Mouse (Mus musculus) lung, embryonic 16.5 days (tissue): Measurements from ENCODE around the gene Dld. TPM values are rescaled to one million over a fixed set of nuclear protein-coding genes. Genes with fewer than 3 reads are reported as not detected.

Experiments
- ATAC-seq: fragments of 200-750 bp; cut with Nextera tagmentation; 2 replicates; pipeline ENCODE4 v1.8.0; 2017; ENCODE audit warnings: low read depth, mild to moderate bottlenecking, moderate library complexity
- H3K27ac ChIP-seq: fragments of 300-500 bp; sonication (generic); 2 replicates; pipeline ENCODE4 v1.5.1; 2014; ENCODE audit warnings: mild to moderate bottlenecking, control low read depth, low read length
- H3K27me3 ChIP-seq: fragments of 300-500 bp; sonication (generic); 2 replicates; pipeline ENCODE4 v1.6.1; 2014; ENCODE audit warnings: low read depth, low read length, mixed read lengths; ENCODE audit not compliant: control insufficient read depth, insufficient read depth
- H3K36me3 ChIP-seq: fragments of 300-500 bp; sonication (generic); 2 replicates; pipeline ENCODE4 v1.6.1; 2014; ENCODE audit warnings: low read length; ENCODE audit not compliant: control insufficient read depth, insufficient read depth
- H3K4me1 ChIP-seq: fragments of 300-500 bp; sonication (generic); replicated peaks from 2 replicates; pipeline ENCODE4 v1.6.1; 2014; ENCODE audit warnings: low read length, mixed read lengths; ENCODE audit not compliant: control insufficient read depth, insufficient read depth
- H3K4me2 ChIP-seq: fragments of 300-500 bp; sonication (generic); 2 replicates; pipeline ENCODE4 v1.6.1; 2014; ENCODE audit warnings: low read depth, low read length, control low read depth
- H3K4me3 ChIP-seq: fragments of 300-500 bp; sonication (generic); 2 replicates; pipeline ENCODE4 v1.5.1; 2014; ENCODE audit warnings: mild to moderate bottlenecking, low read length, control low read depth
- H3K9ac ChIP-seq: fragments of 300-500 bp; sonication (generic); 2 replicates; pipeline ENCODE4 v1.6.1; 2014; ENCODE audit warnings: low read length, control low read depth
- H3K9me3 ChIP-seq: fragments of 300-500 bp; sonication (generic); 2 replicates; pipeline ENCODE4 v1.6.1; 2016; ENCODE audit warnings: low read length; ENCODE audit not compliant: control insufficient read depth
- WGBS: fragments of 180-500 bp; shearing (Covaris S2); extraction: QIAGEN DNeasy Blood & Tissue Kit; methylation state at CpG from one replicate; pipeline ENCODE4 v1.1.7; 2014; 5-methylcytosine and 5-hydroxymethylcytosine counted together
- polyA plus RNA-seq: library from polyadenylated mRNA; unstranded; fragments of >200 nt; fragmentation: Nextera tagmentation; extraction: Ambion mirVana; gene quantifications from 2 replicates; pipeline ENCODE4 v1.2.1, GENCODE M21; 2015

Dld gene
- polyA plus RNA-seq, 1 experiment from 2014 or later = 121 TPM

- Histone ChIP-seq H3K27ac (no peak overlapping the region), H3K9me3 (no peaks in the 10 kb centered on the region), H3K36me3 (peaks cover 57% of the 10 kb centered on the region), H3K27me3 (no peaks in the 10 kb centered on the region), H3K9ac (no peak overlapping the region), H3K4me3 (no peak overlapping the region), H3K4me2 (no peak overlapping the region), H3K4me1 (peaks cover 4% of the 10 kb centered on the region)
- 94% methylated on average over 9 of the region's 9 CpGs for WGBS
- no peak for ATAC-seq
Measured at GRCm38 (mm10) chr12:31300276-31300675, 51.0 kb downstream of the Dld start.

- no peak overlapping the region for H3K9ac ChIP-seq
- no peak overlapping the region for H3K27ac ChIP-seq
- no peak for ATAC-seq
- 67% methylated on average over 14 of the region's 14 CpGs for WGBS
- no peak overlapping the region for H3K4me3 ChIP-seq
- peaks cover 57% of the 10 kb centered on the region for H3K36me3 ChIP-seq
- no peaks in the 10 kb centered on the region for H3K27me3 ChIP-seq
- peaks cover 9% of the 10 kb centered on the region for H3K4me1 ChIP-seq
- no peak overlapping the region for H3K4me2 ChIP-seq
- H3K9me3 ChIP-seq = no peaks in the 10 kb centered on the region
Measured at GRCm38 (mm10) chr12:31299676-31300197, 51.5 kb downstream of the Dld start.

DNA sequence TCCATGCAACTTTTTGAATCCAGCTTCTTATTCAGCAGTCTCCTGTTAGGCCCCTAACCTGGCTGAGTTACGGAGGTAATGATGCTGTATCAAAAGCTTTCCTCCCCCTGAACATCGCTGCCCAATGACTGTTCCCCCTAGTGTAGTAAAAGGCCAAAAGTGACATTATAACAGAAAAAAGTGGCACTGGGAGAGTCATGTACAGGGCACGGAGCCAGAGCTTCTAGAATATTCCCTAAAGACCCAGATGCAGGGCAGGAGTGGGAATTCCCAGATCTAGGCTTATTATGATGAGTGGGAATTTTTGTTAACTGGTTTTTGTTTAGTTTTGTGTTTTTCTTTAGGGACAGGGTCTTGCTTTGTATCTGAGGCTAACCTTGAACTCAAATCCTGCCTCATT, 52.1 kb downstream of the Dld start:
- no peaks in the 10 kb centered on the region for H3K9me3 ChIP-seq
- peaks cover 15% of the 10 kb centered on the region for H3K4me1 ChIP-seq
- ATAC-seq = no peak
- H3K9ac ChIP-seq = no peak overlapping the region
- H3K4me2 ChIP-seq = no peak overlapping the region
- no peak overlapping the region for H3K4me3 ChIP-seq
- H3K27ac ChIP-seq = no peak overlapping the region
- 95% methylated on average over 3 of the region's 3 CpGs for WGBS
- no peaks in the 10 kb centered on the region for H3K27me3 ChIP-seq
- H3K36me3 ChIP-seq = peaks cover 56% of the 10 kb centered on the region

- 94% methylated on average over 8 of the region's 8 CpGs for WGBS
- no peak overlapping the region for H3K27ac ChIP-seq
- no peaks in the 10 kb centered on the region for H3K9me3 ChIP-seq
- H3K36me3 ChIP-seq = peaks cover 54% of the 10 kb centered on the region
- H3K4me1 ChIP-seq = peaks cover 21% of the 10 kb centered on the region
- no peaks in the 10 kb centered on the region for H3K27me3 ChIP-seq
- no peak overlapping the region for H3K4me3 ChIP-seq
- H3K4me2 ChIP-seq = no peak overlapping the region
- no peak overlapping the region for H3K9ac ChIP-seq
- no peak for ATAC-seq
Measured at GRCm38 (mm10) chr12:31298530-31298929, 52.7 kb downstream of the Dld start.

- WGBS = 82% methylated on average over 4 of the region's 4 CpGs
- Histone ChIP-seq H3K4me1 (peaks cover 23% of the 10 kb centered on the region), H3K27me3 (no peaks in the 10 kb centered on the region), H3K4me2 (no peak overlapping the region), H3K9me3 (no peaks in the 10 kb centered on the region), H3K4me3 (no peak overlapping the region), H3K27ac (no peak overlapping the region), H3K9ac (no peak overlapping the region), H3K36me3 (peaks cover 51% of the 10 kb centered on the region)
- no peak for ATAC-seq
Measured at GRCm38 (mm10) chr12:31298122-31298521, 53.1 kb downstream of the Dld start.

DNA sequence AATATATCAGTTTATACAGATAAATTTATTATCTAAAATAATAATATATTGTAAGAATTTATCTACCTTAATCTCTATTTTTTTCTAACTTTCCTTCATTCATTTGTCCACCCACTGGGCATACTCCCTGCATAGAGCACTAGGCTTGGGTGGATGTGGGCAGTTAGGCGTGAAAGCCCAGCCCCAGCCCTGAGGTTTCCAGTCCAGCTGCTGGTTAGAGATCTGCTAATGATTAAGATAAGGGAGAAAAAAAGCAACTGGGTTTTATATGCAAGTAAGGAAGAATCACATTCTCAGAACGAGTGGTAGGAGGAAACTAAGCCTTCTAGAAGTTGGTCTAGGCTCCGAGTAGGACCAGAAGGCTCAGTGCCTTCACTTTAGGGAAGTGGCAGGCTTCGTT, 55.2 kb downstream of the Dld start:
- 77% methylated on average over 4 of the region's 4 CpGs for WGBS
- H3K4me1 ChIP-seq = peaks cover 26% of the 10 kb centered on the region
- no peak for ATAC-seq
- peaks cover 37% of the 10 kb centered on the region for H3K36me3 ChIP-seq
- no peaks in the 10 kb centered on the region for H3K27me3 ChIP-seq
- no peak overlapping the region for H3K9ac ChIP-seq
- H3K9me3 ChIP-seq = no peaks in the 10 kb centered on the region
- H3K4me3 ChIP-seq = no peak overlapping the region
- no peak overlapping the region for H3K4me2 ChIP-seq
- H3K27ac ChIP-seq = no peak overlapping the region

DNA sequence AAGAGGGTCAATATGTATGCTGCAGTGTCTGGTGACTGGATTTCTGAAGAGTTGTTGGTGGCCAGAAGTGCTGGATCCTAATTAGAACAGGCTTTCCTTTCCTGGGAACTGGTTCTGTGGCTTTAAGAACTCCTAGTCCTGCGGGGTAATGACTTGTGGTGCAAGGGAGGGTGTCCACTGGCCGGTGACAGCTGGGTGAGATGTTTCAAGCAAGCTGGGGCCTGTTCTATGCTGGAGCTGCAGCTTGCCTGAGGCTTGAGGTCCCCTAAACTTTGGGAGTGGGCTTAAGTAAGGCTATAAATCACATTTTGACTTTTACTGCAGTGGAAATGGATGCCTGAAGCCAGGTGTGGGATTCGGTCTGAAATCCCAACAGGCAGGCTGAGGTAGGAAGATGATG, 55.7 kb downstream of the Dld start:
- H3K9me3 ChIP-seq = no peaks in the 10 kb centered on the region
- ATAC-seq = peak; percentile 64
- no peak overlapping the region for H3K4me2 ChIP-seq
- H3K27ac ChIP-seq = peak overlapping the region; percentile 32; the same call in 1 of the 2 replicates
- H3K4me3 ChIP-seq = no peak overlapping the region
- no peaks in the 10 kb centered on the region for H3K27me3 ChIP-seq
- H3K4me1 ChIP-seq = peaks cover 26% of the 10 kb centered on the region
- peaks cover 35% of the 10 kb centered on the region for H3K36me3 ChIP-seq
- H3K9ac ChIP-seq = no peak overlapping the region
- WGBS = 41% methylated on average over 3 of the region's 3 CpGs

DNA sequence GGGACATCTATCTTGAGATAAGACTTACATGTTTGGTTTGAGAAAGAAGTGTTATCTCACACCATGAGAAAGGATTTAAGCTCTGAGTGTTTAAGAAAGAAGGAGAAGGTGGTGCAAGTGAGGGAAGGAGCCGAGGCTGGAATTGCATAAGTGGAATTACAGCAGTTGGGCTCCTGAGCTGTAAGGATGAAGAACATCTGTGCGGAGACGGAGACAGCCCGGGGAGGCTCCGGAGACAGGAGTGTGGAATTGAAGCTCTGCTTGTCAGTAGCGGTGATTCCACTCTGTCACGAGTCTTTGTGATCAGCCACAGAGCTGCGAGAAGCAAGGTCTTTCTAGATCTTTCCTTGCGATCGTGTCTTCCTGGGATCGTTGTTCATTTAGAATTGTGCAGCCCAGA, 56.3 kb downstream of the Dld start:
- Histone ChIP-seq H3K27me3 (no peaks in the 10 kb centered on the region), H3K36me3 (peaks cover 35% of the 10 kb centered on the region), H3K9me3 (no peaks in the 10 kb centered on the region), H3K9ac (no peak overlapping the region), H3K4me2 (no peak overlapping the region), H3K27ac (peak overlapping the region; percentile 57), H3K4me3 (no peak overlapping the region), H3K4me1 (peaks cover 26% of the 10 kb centered on the region)
- ATAC-seq = peak; percentile 64
- 54% methylated on average over 11 of the region's 11 CpGs for WGBS

GRCm38 (mm10) chr12:31294526-31294925, 56.7 kb downstream of the Dld start:
- H3K9ac ChIP-seq = no peak overlapping the region

More at GRCm38 (mm10) chr12:31294526-31294925, 56.7 kb downstream of the Dld start:
- Histone ChIP-seq H3K9me3 (no peaks in the 10 kb centered on the region), H3K27ac (peak overlapping the region; percentile 57), H3K27me3 (no peaks in the 10 kb centered on the region), H3K4me3 (no peak overlapping the region), H3K4me2 (0 out of 2 replicates have a peak overlapping the region, but pooled peaks have one; percentile 16), H3K4me1 (peaks cover 26% of the 10 kb centered on the region), H3K36me3 (peaks cover 31% of the 10 kb centered on the region)
- 26% methylated on average over 10 of the region's 10 CpGs for WGBS
- ATAC-seq = peak; percentile 74
